Mouse (Mus musculus) lung, adult 2 months (tissue): ENCODE measurements around the gene Ltbp4.

ENCODE experiments used
- CTCF ChIP-seq: fragments of 200-500 bp; IDR thresholded peaks from 2 replicates; pipeline ENCODE4 v1.5.1; 2011; ENCODE audit warnings: mild to moderate bottlenecking, low read length, control low read depth; ENCODE audit not compliant: insufficient read depth
- POLR2A ChIP-seq: fragments of 200-500 bp; IDR thresholded peaks from 2 replicates; pipeline ENCODE4 v1.6.1; 2011; ENCODE audit warnings: low read depth, mild to moderate bottlenecking, control low read depth, low read length, borderline replicate concordance; ENCODE audit errors: extremely low read depth

GRCm38 (mm10) chr7:27298816-27299215, 38.7 kb downstream of the Ltbp4 start:
- no peak for TF ChIP-seq POLR2A
- no peak for TF ChIP-seq CTCF
